Mouse (Mus musculus) cerebellum, adult 2 months (tissue): ENCODE measurements around the gene Nxpe4. TPM values are rescaled to one million over a fixed set of nuclear protein-coding genes. Genes with fewer than 3 reads are reported as not detected.

Experiments
- DNase-seq, 2 experiments: peaks; one replicate each; pipeline ENCODE4 v3.0.0; 2021
- H3K27ac ChIP-seq: fragments of 200-500 bp; 2 replicates; pipeline ENCODE4 v1.5.1; 2012; ENCODE audit warnings: low read length, control low read depth, inconsistent platforms; ENCODE audit not compliant: insufficient read depth
- H3K27me3 ChIP-seq: fragments of 200-500 bp; 2 replicates; pipeline ENCODE4 v1.6.1; 2012; ENCODE audit warnings: inconsistent platforms, mild to moderate bottlenecking, low read length, moderate library complexity; ENCODE audit not compliant: control insufficient read depth, insufficient read depth
- H3K4me1 ChIP-seq: fragments of 200-500 bp; 2 replicates; pipeline ENCODE4 v1.6.1; 2011; ENCODE audit warnings: low read length; ENCODE audit not compliant: control insufficient read depth, insufficient read depth
- H3K4me3 ChIP-seq: fragments of 200-500 bp; replicated peaks from 2 replicates; pipeline ENCODE3; 2011; ENCODE audit warnings: mild to moderate bottlenecking, low read depth, low read length, control low read depth; ENCODE audit not compliant: insufficient read depth
- CTCF ChIP-seq: fragments of 200-500 bp; IDR thresholded peaks from 2 replicates; pipeline ENCODE4 v1.5.1; 2011; ENCODE audit warnings: low read depth, mild to moderate bottlenecking, control low read depth, low read length, moderate library complexity, borderline replicate concordance; ENCODE audit not compliant: insufficient read depth
- POLR2A ChIP-seq: fragments of 200-500 bp; IDR thresholded peaks from 2 replicates; pipeline ENCODE4 v1.6.1; 2011; ENCODE audit warnings: low read length, control low read depth, borderline replicate concordance; ENCODE audit not compliant: insufficient read depth
- WGBS: fragments of 180-500 bp; shearing (Covaris S2); methylation state at CpG from one replicate; pipeline ENCODE4 v1.1.7; 2018; 5-methylcytosine and 5-hydroxymethylcytosine counted together
- polyA plus RNA-seq: library from polyadenylated mRNA; depleted of rRNA; stranded (reverse); fragments of >200 nt; gene quantifications from 2 replicates; pipeline ENCODE4 v1.2.3, GENCODE M21; 2012

Gene Nxpe4
- polyA plus RNA-seq, 1 experiment = 7.6 TPM

DNA sequence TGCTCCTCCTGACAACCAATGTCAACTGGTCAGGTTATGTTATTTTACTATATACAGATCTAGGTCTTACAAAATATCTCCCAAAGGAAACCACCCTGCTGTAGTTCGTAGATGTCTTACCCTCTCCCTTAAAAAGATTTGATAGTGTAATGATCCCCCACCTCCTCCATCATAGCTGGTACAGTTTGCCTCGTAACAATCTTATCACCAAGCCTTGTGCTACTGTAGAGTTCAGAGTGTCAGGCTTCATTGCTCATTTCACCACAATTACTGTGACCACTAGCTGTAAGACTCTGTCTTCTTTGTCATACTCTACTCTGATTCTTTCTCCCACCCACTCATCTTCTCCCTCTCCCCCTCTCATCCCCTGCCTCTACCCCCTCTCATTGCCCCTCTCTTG lies 259.2 kb downstream of the Nxpe4 start:
- no peaks in the 10 kb centered on the region for H3K27me3 ChIP-seq
- WGBS = 91% methylated on average over 2 of the region's 2 CpGs
- DNase-seq = no peak

DNA sequence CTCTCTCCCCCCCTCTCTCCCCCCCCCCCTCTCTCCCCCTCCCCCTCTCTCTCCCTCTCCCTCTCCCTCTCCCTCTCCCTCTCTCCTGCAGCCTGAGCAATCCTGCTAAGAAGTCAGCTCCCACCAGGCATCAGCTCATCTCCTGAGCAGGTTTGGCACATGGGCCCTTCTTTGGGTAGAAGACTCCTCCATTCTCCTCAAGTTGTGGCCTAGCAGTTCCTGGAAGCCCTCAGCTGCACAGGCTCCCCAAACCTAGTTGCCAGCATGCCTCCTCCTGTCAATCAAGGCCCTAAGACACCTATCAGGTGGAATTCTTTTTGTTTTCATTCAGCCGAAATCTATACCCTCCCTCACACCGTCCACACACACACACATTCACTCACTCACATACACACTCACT lies 259.7 kb downstream of the Nxpe4 start:
- no peaks in the 10 kb centered on the region for H3K27me3 ChIP-seq

More for the DNA sequence above, 259.2 kb downstream of the Nxpe4 start:
- H3K4me1 ChIP-seq = no peaks in the 10 kb centered on the region
- no peak overlapping the region for H3K27ac ChIP-seq
- TF ChIP-seq POLR2A (no peak), CTCF (no peak)
- H3K4me3 ChIP-seq = no peak overlapping the region

DNA sequence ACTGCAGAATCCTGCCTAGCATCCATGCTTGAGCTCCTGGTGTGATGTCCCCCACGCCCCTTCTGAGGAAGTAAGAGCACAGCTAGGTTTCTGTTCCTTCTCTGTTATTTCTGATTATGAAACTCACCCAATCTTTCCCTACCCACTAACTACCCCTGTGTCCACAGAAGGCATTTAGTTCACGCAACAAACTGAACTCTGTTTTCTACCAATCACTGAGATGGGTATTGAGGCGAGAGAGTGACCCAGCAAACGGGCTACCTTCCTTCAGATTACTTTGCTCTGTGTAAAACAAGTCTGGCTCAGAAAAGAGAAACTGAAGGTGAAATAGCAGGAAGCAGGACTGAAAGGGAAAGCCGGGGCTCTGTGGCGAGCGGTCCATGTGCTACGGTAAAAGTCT lies 260.6 kb downstream of the Nxpe4 start:
- H3K4me3 ChIP-seq = no peak overlapping the region
- WGBS = 85% methylated on average over 8 of the region's 8 CpGs
- H3K27ac ChIP-seq = no peak overlapping the region
- TF ChIP-seq POLR2A (no peak), CTCF (no peak)
- no peaks in the 10 kb centered on the region for H3K27me3 ChIP-seq
- H3K4me1 ChIP-seq = no peaks in the 10 kb centered on the region
- no peak for DNase-seq

More for the DNA sequence above, 259.7 kb downstream of the Nxpe4 start:
- no peak for DNase-seq
- Histone ChIP-seq H3K4me1 (no peaks in the 10 kb centered on the region), H3K27ac (no peak overlapping the region), H3K4me3 (no peak overlapping the region)
- 84% methylated on average over 2 of the region's 2 CpGs for WGBS
- TF ChIP-seq POLR2A (no peak), CTCF (no peak)

DNA sequence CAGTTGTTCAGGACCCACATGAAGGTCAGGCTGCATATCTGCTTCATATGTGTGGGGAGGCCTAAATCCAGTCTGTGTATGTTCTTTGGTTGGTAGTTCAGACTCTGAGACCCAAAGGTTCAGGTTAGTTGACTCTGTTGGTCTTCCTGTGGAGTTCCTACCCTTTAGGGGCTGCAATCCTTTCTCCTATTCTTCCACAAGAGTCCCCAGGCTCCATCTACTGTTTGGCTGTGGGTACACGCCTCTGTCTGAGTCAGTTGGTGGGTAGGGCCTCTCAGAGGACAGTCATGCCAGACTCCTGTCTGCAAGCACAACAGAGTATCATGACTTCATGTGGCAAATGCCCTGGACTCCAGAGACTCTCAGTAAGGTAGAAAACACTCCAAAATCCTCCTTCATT lies 261.4 kb downstream of the Nxpe4 start:
- WGBS = 31% methylated on average over 1 of the region's 1 CpGs

GRCm38 (mm10) chr9:48427176-48427575 lies 265.4 kb downstream of the Nxpe4 start:
- no peak for TF ChIP-seq POLR2A
- TF ChIP-seq CTCF = no peak
- no peak for DNase-seq
- WGBS = 85% methylated on average over 7 of the region's 7 CpGs
- Histone ChIP-seq H3K27ac (no peak overlapping the region), H3K27me3 (no peaks in the 10 kb centered on the region), H3K4me1 (no peaks in the 10 kb centered on the region), H3K4me3 (no peak overlapping the region)

More for the DNA sequence above, 261.4 kb downstream of the Nxpe4 start:
- no peak for DNase-seq
- no peaks in the 10 kb centered on the region for H3K27me3 ChIP-seq
- no peak overlapping the region for H3K27ac ChIP-seq
- no peaks in the 10 kb centered on the region for H3K4me1 ChIP-seq
- H3K4me3 ChIP-seq = no peak overlapping the region
- TF ChIP-seq POLR2A = no peak
- TF ChIP-seq CTCF = no peak

DNA sequence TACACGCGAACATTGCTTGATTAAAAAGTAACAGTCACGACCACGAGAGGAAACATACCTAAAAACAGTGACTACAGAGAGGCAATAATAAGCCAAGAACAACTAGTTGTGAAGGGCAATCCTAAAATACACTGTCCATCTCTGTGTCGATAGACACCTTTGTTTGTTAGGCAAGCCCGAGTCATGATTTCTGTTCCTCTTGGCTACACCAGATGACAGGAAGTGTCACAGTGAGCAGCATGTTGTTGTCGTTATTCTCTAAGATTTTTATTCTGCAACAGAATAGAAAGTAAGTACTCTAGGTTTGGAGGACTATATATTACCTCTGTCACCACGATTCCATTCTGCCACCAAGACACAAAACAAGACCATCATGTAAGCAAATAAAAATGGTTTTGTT lies 270.6 kb downstream of the Nxpe4 start:
- no peak for DNase-seq
- no peaks in the 10 kb centered on the region for H3K4me1 ChIP-seq
- no peak overlapping the region for H3K27ac ChIP-seq
- TF ChIP-seq CTCF (no peak), POLR2A (no peak)
- WGBS = 88% methylated on average over 8 of the region's 8 CpGs
- no peak overlapping the region for H3K4me3 ChIP-seq
- H3K27me3 ChIP-seq = no peaks in the 10 kb centered on the region

- no peak for DNase-seq
- H3K27me3 ChIP-seq = no peaks in the 10 kb centered on the region
- no peak overlapping the region for H3K27ac ChIP-seq
- H3K4me1 ChIP-seq = no peaks in the 10 kb centered on the region
- no peak for TF ChIP-seq CTCF
- TF ChIP-seq POLR2A = no peak
- WGBS = 83% methylated on average over 1 of the region's 1 CpGs
- H3K4me3 ChIP-seq = no peak overlapping the region
These were observed 282.1 kb downstream of the Nxpe4 start for GRCm38 (mm10) chr9:48443873-48444272.

DNA sequence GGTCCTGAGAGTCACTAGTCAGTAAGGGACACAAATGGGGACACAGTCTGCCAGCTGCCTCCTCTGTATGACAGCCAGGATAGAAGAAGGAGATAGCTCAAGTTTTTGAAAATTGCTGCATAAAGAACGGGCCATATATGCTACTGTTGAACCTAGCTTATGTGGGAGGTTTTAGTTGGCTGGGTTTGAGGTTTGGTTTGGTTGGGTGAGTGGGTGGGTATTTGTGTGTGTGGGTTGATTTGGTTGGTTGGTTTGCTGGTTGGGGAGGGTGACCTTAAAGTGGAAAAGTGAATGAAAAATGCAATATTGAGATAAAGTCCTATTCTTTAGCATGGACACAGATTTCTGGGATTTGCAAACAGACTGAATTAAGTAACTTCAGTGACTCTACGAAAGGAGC lies 283.0 kb downstream of the Nxpe4 start:
- WGBS = 79% methylated on average over 2 of the region's 2 CpGs
- TF ChIP-seq CTCF (no peak), POLR2A (no peak)

More for the DNA sequence above, 283.0 kb downstream of the Nxpe4 start:
- DNase-seq = no peak
- no peak overlapping the region for H3K27ac ChIP-seq
- no peaks in the 10 kb centered on the region for H3K4me1 ChIP-seq
- H3K4me3 ChIP-seq = no peak overlapping the region
- H3K27me3 ChIP-seq = no peaks in the 10 kb centered on the region
